Mouse (Mus musculus) MEL (cell line): Measurements from ENCODE around the gene Dnhd1. TPM values are rescaled to one million over a fixed set of nuclear protein-coding genes. Genes with fewer than 3 reads are reported as not detected.

Source experiments
- DNase-seq: peaks from one replicate; pipeline ENCODE4 v3.0.0; 2011; ENCODE audit warnings: low read depth, low spot score
- H3K27ac ChIP-seq: 2 replicates; pipeline ENCODE4 v1.5.1; 2012; ENCODE audit warnings: low read depth, mild to moderate bottlenecking, control low read depth, low read length, moderate library complexity; ENCODE audit not compliant: control insufficient read depth
- H3K27me3 ChIP-seq, 2 experiments: fragments of 150-350 bp in 1 of 2; sonication (generic) in 1 of 2; 2 replicates each; pipeline ENCODE4 v1.6.1; 2012; ENCODE audit warnings: low read length in 2 of 2, mild to moderate bottlenecking in 2 of 2, improper control_type of control experiment in 1 of 2, moderate library complexity in 1 of 2; ENCODE audit not compliant: insufficient read depth in 2 of 2, control insufficient read depth in 1 of 2
- H3K36me3 ChIP-seq, 2 experiments: 2 replicates each; pipeline ENCODE4 v1.6.1; 2012 to 2014; ENCODE audit warnings: low read length in 2 of 2, improper control_type of control experiment in 1 of 2, inconsistent platforms in 1 of 2, mild to moderate bottlenecking in 1 of 2; ENCODE audit not compliant: insufficient read depth in 2 of 2, control insufficient read depth in 1 of 2
- H3K4me1 ChIP-seq, 2 experiments: fragments of 150-350 bp in 1 of 2; sonication (generic) in 1 of 2; 2 replicates each; pipeline ENCODE4 v1.6.1; 2012; ENCODE audit warnings: low read length in 2 of 2, improper control_type of control experiment in 1 of 2, mild to moderate bottlenecking in 1 of 2; ENCODE audit not compliant: insufficient read depth in 2 of 2, control insufficient read depth in 1 of 2
- H3K4me3 ChIP-seq, 2 experiments: fragments of 150-350 bp in 1 of 2; sonication (generic) in 1 of 2; 2 replicates each; pipeline ENCODE4 v1.5.1; 2012; ENCODE audit warnings: low read depth in 2 of 2, low read length in 2 of 2, mild to moderate bottlenecking in 2 of 2, moderate library complexity in 2 of 2, control low read depth in 1 of 2, improper control_type of control experiment in 1 of 2; ENCODE audit not compliant: control insufficient read depth in 1 of 2, insufficient read depth in 1 of 2
- H3K79me2 ChIP-seq: 2 replicates; pipeline ENCODE4 v1.6.1; 2012; ENCODE audit warnings: mild to moderate bottlenecking, low read length, moderate library complexity; ENCODE audit not compliant: control insufficient read depth, poor library complexity, insufficient read depth
- H3K9ac ChIP-seq: 2 replicates; pipeline ENCODE4 v1.6.1; 2012; ENCODE audit warnings: low read depth, mild to moderate bottlenecking, control low read depth, low read length, moderate library complexity; ENCODE audit not compliant: control insufficient read depth, poor library complexity, severe bottlenecking
- H3K9me3 ChIP-seq: fragments of 150-350 bp; sonication (generic); replicated peaks from 2 replicates; pipeline ENCODE4 v1.6.1; 2012; ENCODE audit warnings: mild to moderate bottlenecking, low read length, improper control_type of control experiment, moderate library complexity; ENCODE audit not compliant: insufficient read depth
- BHLHE40 ChIP-seq: IDR thresholded peaks from 2 replicates; pipeline ENCODE4 v1.6.1; 2012; ENCODE audit warnings: low read depth, mild to moderate bottlenecking, inconsistent platforms, low read length, improper control_type of control experiment, borderline replicate concordance
- CHD1 ChIP-seq: IDR thresholded peaks from 2 replicates; pipeline ENCODE4 v1.6.1; 2012; ENCODE audit warnings: low read depth, mild to moderate bottlenecking, inconsistent platforms, low read length, improper control_type of control experiment
- ELF1 ChIP-seq: IDR thresholded peaks from 2 replicates; pipeline ENCODE4 v1.6.1; 2014; ENCODE audit warnings: low read depth, mild to moderate bottlenecking, inconsistent platforms, low read length, improper control_type of control experiment, moderate library complexity
- ETS1 ChIP-seq: IDR thresholded peaks from 2 replicates; pipeline ENCODE4 v1.6.1; 2012; ENCODE audit warnings: low read depth, mild to moderate bottlenecking, inconsistent platforms, low read length, improper control_type of control experiment, moderate library complexity
- GATA1 ChIP-seq: IDR thresholded peaks from 2 replicates; pipeline ENCODE4 v1.6.1; 2011; ENCODE audit warnings: low read depth, low read length, improper control_type of control experiment
- KAT2A ChIP-seq: conservative IDR thresholded peaks from 2 replicates; pipeline ENCODE4 v1.6.1; 2012; ENCODE audit warnings: low read depth, low read length, improper control_type of control experiment, inconsistent platforms
- MAFK ChIP-seq: IDR thresholded peaks from 2 replicates; pipeline ENCODE4 v1.6.1; 2011; ENCODE audit warnings: low read depth, mild to moderate bottlenecking, low read length, improper control_type of control experiment, borderline replicate concordance
- MAX ChIP-seq: IDR thresholded peaks from 2 replicates; pipeline ENCODE4 v1.6.1; 2011; ENCODE audit warnings: low read length, improper control_type of control experiment
- MAZ ChIP-seq: IDR thresholded peaks from 2 replicates; pipeline ENCODE4 v1.6.1; 2012; ENCODE audit warnings: low read depth, mild to moderate bottlenecking, inconsistent platforms, low read length, improper control_type of control experiment
- MEF2A ChIP-seq: IDR thresholded peaks from 2 replicates; pipeline ENCODE4 v1.6.1; 2014; ENCODE audit warnings: low read depth, mild to moderate bottlenecking, inconsistent platforms, low read length, improper control_type of control experiment; ENCODE audit not compliant: poor library complexity, insufficient replicate concordance, severe bottlenecking; ENCODE audit errors: extremely low read depth
- MXI1 ChIP-seq: IDR thresholded peaks from 2 replicates; pipeline ENCODE4 v1.6.1; 2011; ENCODE audit warnings: mild to moderate bottlenecking, low read depth, low read length, improper control_type of control experiment
- MYB ChIP-seq: IDR thresholded peaks from 2 replicates; pipeline ENCODE4 v1.6.1; 2011; ENCODE audit warnings: mild to moderate bottlenecking, low read depth, low read length, improper control_type of control experiment
- NELFE ChIP-seq: IDR thresholded peaks from 2 replicates; pipeline ENCODE4 v1.6.1; 2011; ENCODE audit warnings: low read depth, low read length, improper control_type of control experiment
- NRF1 ChIP-seq: IDR thresholded peaks from 2 replicates; pipeline ENCODE4 v1.6.1; 2014; ENCODE audit warnings: low read depth, mild to moderate bottlenecking, inconsistent platforms, low read length, improper control_type of control experiment, moderate library complexity; ENCODE audit not compliant: poor library complexity, insufficient read depth, severe bottlenecking
- POLR2AphosphoS2 ChIP-seq: IDR thresholded peaks from 2 replicates; pipeline ENCODE4 v1.6.1; 2011; ENCODE audit warnings: low read length, improper control_type of control experiment
- RAD21 ChIP-seq: IDR thresholded peaks from 2 replicates; pipeline ENCODE4 v1.6.1; 2011; ENCODE audit warnings: mild to moderate bottlenecking, low read depth, low read length, improper control_type of control experiment
- RCOR1 ChIP-seq: IDR thresholded peaks from 2 replicates; pipeline ENCODE4 v1.6.1; 2012; ENCODE audit warnings: low read depth, mild to moderate bottlenecking, inconsistent platforms, low read length, improper control_type of control experiment
- SIN3A ChIP-seq: IDR thresholded peaks from 2 replicates; pipeline ENCODE4 v1.6.1; 2012; ENCODE audit warnings: low read length, improper control_type of control experiment, inconsistent platforms
- SMC3 ChIP-seq: IDR thresholded peaks from 2 replicates; pipeline ENCODE4 v1.6.1; 2011; ENCODE audit warnings: low read depth, low read length, improper control_type of control experiment
- TBP ChIP-seq: IDR thresholded peaks from 2 replicates; pipeline ENCODE4 v1.8.0; 2011; ENCODE audit warnings: low read depth, low read length, improper control_type of control experiment
- TCF12 ChIP-seq: IDR thresholded peaks from 2 replicates; pipeline ENCODE4 v1.6.1; 2014; ENCODE audit warnings: low read depth, mild to moderate bottlenecking, inconsistent platforms, low read length, improper control_type of control experiment, moderate library complexity
- ZC3H11A ChIP-seq: IDR thresholded peaks from 2 replicates; pipeline ENCODE4 v1.6.1; 2012; ENCODE audit warnings: low read depth, mild to moderate bottlenecking, inconsistent platforms, low read length, improper control_type of control experiment
- polyA plus RNA-seq, 2 experiments: library from polyadenylated mRNA; stranded (reverse) in 1 of 2; unstranded in 1 of 2; fragments of >175 nt in 1 of 2; fragments of >200 nt in 1 of 2; gene quantifications; 2 replicates each; pipeline versions ENCODE4 v1.2.1 to v1.2.4; 2012; ENCODE audit warnings: low replicate concordance in 2 of 2, low read depth in 1 of 2; ENCODE audit not compliant: insufficient read length in 2 of 2, insufficient read depth in 1 of 2, missing spikeins in 1 of 2
- total RNA-seq: library from RNA; depleted of rRNA; stranded (reverse); fragments of 300-350 nt; gene quantifications from 2 replicates; pipeline ENCODE4 v1.2.3, GENCODE M21; 2012

The Dnhd1 gene
- total and polyA plus RNA-seq, 3 experiments = 1.7 to 2.6 TPM; not detected in 1

DNA sequence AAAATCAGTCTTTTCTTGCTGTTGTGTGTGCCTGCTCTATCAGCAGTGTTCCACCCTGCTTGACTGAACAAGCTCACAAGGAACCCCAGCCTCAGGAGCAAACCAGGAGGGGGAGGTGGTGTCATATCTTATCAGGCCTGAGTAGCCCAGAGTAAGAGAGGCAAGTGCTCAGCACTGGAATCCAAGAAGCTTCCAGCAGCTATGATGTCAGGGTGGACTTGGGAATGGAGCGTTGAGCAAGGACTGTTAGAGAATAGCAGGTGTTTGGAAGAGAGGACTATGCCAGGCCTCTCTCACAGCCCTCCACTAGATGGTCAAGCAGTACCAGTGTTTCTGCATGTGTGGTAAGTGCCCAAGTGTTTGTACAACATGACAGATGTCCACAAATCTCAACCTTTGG lies 34.9 kb upstream of the Dnhd1 start:
- Histone ChIP-seq H3K4me3 (no peak overlapping the region), H3K79me2 (no peaks in the 10 kb centered on the region), H3K4me1 (no peaks in the 10 kb centered on the region), H3K27ac (no peak overlapping the region), H3K9ac (no peak overlapping the region), H3K36me3 (no peaks in the 10 kb centered on the region), H3K9me3 (no peaks in the 10 kb centered on the region), H3K27me3 (no peaks in the 10 kb centered on the region)
- peak; percentile 31 for DNase-seq
- TF ChIP-seq MYB (no peak), RCOR1 (no peak), ZC3H11A (no peak), BHLHE40 (no peak), ELF1 (no peak), TCF12 (no peak), GATA1 (no peak), MEF2A (no peak), MAZ (no peak), KAT2A (no peak), SIN3A (no peak), MAX (no peak), POLR2AphosphoS2 (no peak), SMC3 (no peak), TBP (no peak)

DNA sequence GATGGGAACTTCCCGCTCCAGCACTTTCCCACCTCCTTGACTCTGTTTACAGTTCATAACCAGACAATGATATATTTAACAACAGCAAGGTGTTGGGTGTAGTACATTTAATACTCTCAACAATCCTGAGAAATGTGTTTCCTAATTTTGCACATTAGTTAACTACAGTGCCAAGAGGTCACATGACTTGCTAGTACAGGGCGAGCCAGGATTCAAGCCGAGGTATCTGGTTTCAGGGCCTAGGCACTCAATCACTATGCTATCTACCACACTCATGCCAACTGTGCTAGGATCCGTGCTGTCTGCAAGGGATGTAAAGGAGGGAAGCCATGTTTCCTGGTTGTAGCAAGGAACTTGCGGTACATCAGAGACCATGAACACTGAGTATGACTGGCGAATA lies 34.1 kb upstream of the Dnhd1 start:
- H3K27ac ChIP-seq = no peak overlapping the region
- no peak overlapping the region for H3K9ac ChIP-seq
- H3K9me3 ChIP-seq = no peaks in the 10 kb centered on the region
- no peak for DNase-seq
- H3K36me3 ChIP-seq = no peaks in the 10 kb centered on the region
- H3K4me1 ChIP-seq = no peaks in the 10 kb centered on the region
- H3K79me2 ChIP-seq = no peaks in the 10 kb centered on the region
- H3K27me3 ChIP-seq = no peaks in the 10 kb centered on the region
- no peak for TF ChIP-seq NELFE
- TF ChIP-seq MAX = no peak
- no peak for TF ChIP-seq MYB
- no peak for TF ChIP-seq ELF1
- TF ChIP-seq KAT2A = no peak
- no peak for TF ChIP-seq MXI1
- no peak for TF ChIP-seq MAFK
- no peak for TF ChIP-seq ETS1
- TF ChIP-seq RAD21 = no peak
- no peak for TF ChIP-seq SMC3
- TF ChIP-seq GATA1 = no peak
- TF ChIP-seq NRF1 = no peak
- TF ChIP-seq CHD1 = no peak
- H3K4me3 ChIP-seq = no peak overlapping the region
